Mouse (Mus musculus): ENCODE measurements around the gene Gemin7.
"Not testable (repeated sequence)": the region's sequence is repeated elsewhere in the genome, so short reads cannot be mapped to it uniquely, and the experiment has no call there.

The Gemin7 gene

GRCm38 (mm10) chr7:19577141-19577852, at the start of gene Gemin7, which contains the start of gene Zfp296:
Gene Gemin7 (minus strand): TSS chr7:19577595.
Gene Zfp296 (plus strand): TSS chr7:19577287.
- peak; percentile 45 for DNase-seq (ENCODE audit: low spot score)

- DNase-seq (ENCODE audit: low spot score): no peak
Observed at GRCm38 (mm10) chr7:19623433-19623832, 46.0 kb upstream of the Gemin7 start.

GRCm38 (mm10) chr7:19622241-19622640, 44.8 kb upstream of the Gemin7 start:
- DNase-seq (ENCODE audit: low spot score): no peak

- no peak for DNase-seq (ENCODE audit: low spot score)
Observed at GRCm38 (mm10) chr7:19620811-19621210, 43.4 kb upstream of the Gemin7 start.

GRCm38 (mm10) chr7:19619004-19619801, 41.8 kb upstream of the Gemin7 start:
- DNase-seq (ENCODE audit: low spot score): peak; percentile 34

- peak; percentile 30 for DNase-seq (ENCODE audit: low spot score)
Observed at GRCm38 (mm10) chr7:19615036-19615577, 37.7 kb upstream of the Gemin7 start.

- no peak for DNase-seq (ENCODE audit: low spot score)
Observed at GRCm38 (mm10) chr7:19610969-19611368, 33.6 kb upstream of the Gemin7 start.

- no peak for DNase-seq (ENCODE audit: low spot score)
Observed at GRCm38 (mm10) chr7:19609641-19610332, 32.4 kb upstream of the Gemin7 start.

GRCm38 (mm10) chr7:19607291-19607690, 29.9 kb upstream of the Gemin7 start:
- no peak for DNase-seq (ENCODE audit: low spot score)

- not testable (repeated sequence) for DNase-seq (ENCODE audit: low spot score)
Observed at GRCm38 (mm10) chr7:19604606-19605214, 27.3 kb upstream of the Gemin7 start.

- DNase-seq (ENCODE audit: low spot score): peak; percentile 88
Observed at GRCm38 (mm10) chr7:19603849-19604605, 26.6 kb upstream of the Gemin7 start, which contains the start of gene Clasrp. Gene Clasrp (minus strand): TSS chr7:19604486.

- DNase-seq (ENCODE audit: low spot score): no peak
Observed at GRCm38 (mm10) chr7:19603055-19603454, 25.7 kb upstream of the Gemin7 start.

GRCm38 (mm10) chr7:19600562-19600961, 23.2 kb upstream of the Gemin7 start:
- DNase-seq (ENCODE audit: low spot score): no peak

- DNase-seq (ENCODE audit: low spot score): no peak
Observed at GRCm38 (mm10) chr7:19593061-19593730, 15.8 kb upstream of the Gemin7 start.

- DNase-seq (ENCODE audit: low spot score): peak; percentile 66
Observed at GRCm38 (mm10) chr7:19589917-19590316, 12.5 kb upstream of the Gemin7 start.

GRCm38 (mm10) chr7:19589207-19589606, 11.8 kb upstream of the Gemin7 start:
- peak; percentile 63 for DNase-seq (ENCODE audit: low spot score)

GRCm38 (mm10) chr7:19586269-19586668, 8.9 kb upstream of the Gemin7 start:
- no peak for DNase-seq (ENCODE audit: low spot score)

GRCm38 (mm10) chr7:19580634-19581033, 3.2 kb upstream of the Gemin7 start:
- DNase-seq (ENCODE audit: low spot score): no peak

GRCm38 (mm10) chr7:19579751-19580150, 2.4 kb upstream of the Gemin7 start:
- no peak for DNase-seq (ENCODE audit: low spot score)

- DNase-seq (ENCODE audit: low spot score): no peak
Observed at GRCm38 (mm10) chr7:19578436-19578835, 1.0 kb upstream of the Gemin7 start.

Data from spleen, adult 12 weeks (tissue).